Mouse (Mus musculus): ENCODE measurements around the gene Agtr1a. TPM values are rescaled to one million over a fixed set of nuclear protein-coding genes. Genes with fewer than 3 reads are reported as not detected.

The Agtr1a gene
- polyA plus RNA-seq, 1 experiment from 2014 or later, result 1.5 TPM

Other genes with a start within 250 kb of the Agtr1a start
- 4.4 and 4.8 TPM in 2 replicates for gene Mboat1, start 200.0 kb upstream of the Agtr1a start, polyA plus RNA-seq (2016; fragmentation: Nextera tagmentation; extraction: Ambion mirVana)
- gene Uqcrfs1, start 208.9 kb downstream of the Agtr1a start, polyA plus RNA-seq (2016; fragmentation: Nextera tagmentation; extraction: Ambion mirVana), result 238 and 239 TPM in 2 replicates

Data from forebrain, embryonic 10.5 days (tissue).